Mouse (Mus musculus) heart, embryonic 11.5 days (tissue): Measurements from ENCODE around the gene Obox3. TPM values are rescaled to one million over a fixed set of nuclear protein-coding genes. Genes with fewer than 3 reads are reported as not detected.
"Not testable (repeated sequence)": the region's sequence is repeated elsewhere in the genome, so short reads cannot be mapped to it uniquely, and the experiment has no call there.

Experiments
- ATAC-seq: fragments of 200-750 bp; cut with Nextera tagmentation; replicated peaks from 2 replicates; pipeline ENCODE4 v1.8.0; 2017; ENCODE audit warnings: moderate library complexity; ENCODE audit not compliant: insufficient number of reproducible peaks, low FRiP score, low TSS enrichment
- H3K27ac ChIP-seq: fragments of 300-500 bp; sonication (generic); 2 replicates; pipeline ENCODE4 v1.5.1; 2014; ENCODE audit warnings: mild to moderate bottlenecking, low read depth, low read length
- H3K27me3 ChIP-seq: fragments of 300-500 bp; sonication (generic); 2 replicates; pipeline ENCODE4 v1.6.1; 2014; ENCODE audit warnings: mild to moderate bottlenecking, low read length, mixed read lengths; ENCODE audit not compliant: control insufficient read depth, insufficient read depth
- H3K36me3 ChIP-seq: fragments of 300-500 bp; sonication (generic); 2 replicates; pipeline ENCODE4 v1.6.1; 2014; ENCODE audit warnings: mild to moderate bottlenecking, low read length, moderate library complexity, mixed read lengths; ENCODE audit not compliant: control insufficient read depth, insufficient read depth
- H3K4me1 ChIP-seq: fragments of 300-500 bp; sonication (generic); 2 replicates; pipeline ENCODE4 v1.6.1; 2014; ENCODE audit warnings: low read length; ENCODE audit not compliant: control insufficient read depth, insufficient read depth
- H3K4me2 ChIP-seq: fragments of 300-500 bp; sonication (generic); 2 replicates; pipeline ENCODE4 v1.6.1; 2014; ENCODE audit warnings: mild to moderate bottlenecking, moderate library complexity
- H3K4me3 ChIP-seq: fragments of 300-500 bp; sonication (generic); 2 replicates; pipeline ENCODE4 v1.5.1; 2014; ENCODE audit warnings: low read depth, low read length
- H3K9ac ChIP-seq: fragments of 300-500 bp; sonication (generic); 2 replicates; pipeline ENCODE4 v1.6.1; 2014; ENCODE audit warnings: mild to moderate bottlenecking, low read depth, low read length, moderate library complexity
- H3K9me3 ChIP-seq: fragments of 300-500 bp; sonication (generic); replicated peaks from 2 replicates; pipeline ENCODE4 v1.6.1; 2016; ENCODE audit warnings: low read length; ENCODE audit not compliant: control insufficient read depth
- WGBS: fragments of 180-500 bp; shearing (Covaris S2); extraction: QIAGEN DNeasy Blood & Tissue Kit; methylation state at CpG from one replicate; pipeline ENCODE4 v1.1.7; 2014; ENCODE audit not compliant: insufficient replicate concordance; 5-methylcytosine and 5-hydroxymethylcytosine counted together
- polyA plus RNA-seq: library from polyadenylated mRNA; unstranded; fragments of >200 nt; fragmentation: Nextera tagmentation; extraction: Ambion mirVana; gene quantifications from 2 replicates; pipeline ENCODE4 v1.2.1, GENCODE M21; 2014

Gene Obox3
- polyA plus RNA-seq = not detected in 2 replicates

GRCm38 (mm10) chr7:15639802-15640201 is at the start of gene Obox3:
Gene Obox3 (minus strand): TSS chr7:15639902.
- not testable (repeated sequence) for H3K9me3 ChIP-seq
- 40% methylated on average over 1 of the region's 1 CpGs for WGBS

DNA sequence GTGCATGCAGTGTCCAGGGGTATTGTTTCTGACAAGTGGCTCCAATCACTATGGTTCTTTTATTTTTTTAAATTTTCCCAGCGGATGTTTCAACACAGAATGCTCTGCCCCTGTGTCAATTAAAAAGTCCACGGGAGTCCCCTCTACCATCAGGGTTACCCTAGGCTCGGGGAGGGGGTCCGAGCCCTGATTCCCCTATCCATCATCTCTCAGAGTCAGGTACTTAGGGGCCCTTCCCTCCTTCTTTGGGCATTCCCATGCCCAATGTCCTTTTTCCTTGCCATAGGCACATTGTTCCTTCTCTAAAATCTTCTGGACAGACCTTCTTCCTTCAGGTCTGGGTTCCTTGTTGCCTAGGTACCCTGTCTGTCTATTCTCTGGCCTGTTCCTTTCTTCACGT is 130.3 kb downstream of the Obox3 start:
- H3K9me3 ChIP-seq, H3K36me3 ChIP-seq, ATAC-seq, H3K27ac ChIP-seq, H3K4me2 ChIP-seq, H3K4me1 ChIP-seq, H3K4me3 ChIP-seq, H3K9ac ChIP-seq, H3K27me3 ChIP-seq: not testable (repeated sequence)
- 69% methylated on average over 4 of the region's 5 CpGs for WGBS

More at GRCm38 (mm10) chr7:15639802-15640201, at the start of gene Obox3:
- H3K36me3 ChIP-seq, H3K9ac ChIP-seq, H3K27me3 ChIP-seq, H3K4me3 ChIP-seq, H3K4me2 ChIP-seq, ATAC-seq, H3K27ac ChIP-seq, H3K4me1 ChIP-seq: not testable (repeated sequence)

Other genes starting within 250 kb of the Obox3 start
- not detected in 2 replicates for gene Obox5, start 110.2 kb upstream of the Obox3 start, polyA plus RNA-seq
- gene Obox6, start 199.8 kb upstream of the Obox3 start, polyA plus RNA-seq = not detected in 2 replicates
- gene Crx, start 240.1 kb upstream of the Obox3 start, polyA plus RNA-seq = not detected in 2 replicates
- gene Crxos, start 242.7 kb upstream of the Obox3 start, polyA plus RNA-seq = not detected in 2 replicates